Mouse (Mus musculus) hindbrain, postnatal 0 days (tissue): ENCODE results near the gene Nelfb. TPM values are rescaled to one million over a fixed set of nuclear protein-coding genes. Genes with fewer than 3 reads are reported as not detected.

Experiments used
- ATAC-seq: fragments of 200-750 bp; cut with Nextera tagmentation; 2 replicates; pipeline ENCODE4 v1.8.0; 2017; ENCODE audit warnings: mild to moderate bottlenecking, moderate TSS enrichment, moderate library complexity
- DNase-seq: peaks from one replicate; pipeline ENCODE4 v3.0.0-alpha.2; 2015; ENCODE audit warnings: low spot score
- H3K27ac ChIP-seq: fragments of 300-500 bp; sonication (generic); 2 replicates; pipeline ENCODE4 v1.5.1; 2014; ENCODE audit warnings: mild to moderate bottlenecking
- H3K27me3 ChIP-seq: fragments of 300-500 bp; sonication (generic); 2 replicates; pipeline ENCODE4 v1.6.1; 2014; ENCODE audit warnings: low read length, mixed read lengths; ENCODE audit not compliant: insufficient read depth
- H3K36me3 ChIP-seq: fragments of 300-500 bp; sonication (generic); 2 replicates; pipeline ENCODE4 v1.6.1; 2014; ENCODE audit warnings: low read length, mixed read lengths; ENCODE audit not compliant: insufficient read depth
- H3K4me1 ChIP-seq: fragments of 300-500 bp; sonication (generic); 2 replicates; pipeline ENCODE4 v1.6.1; 2014; ENCODE audit warnings: antibody characterized with exemption, low read length, mixed read lengths; ENCODE audit not compliant: insufficient read depth
- H3K4me2 ChIP-seq: fragments of 300-500 bp; sonication (generic); 2 replicates; pipeline ENCODE4 v1.6.1; 2014; ENCODE audit warnings: low read depth, mild to moderate bottlenecking, low read length, moderate library complexity, mixed read lengths
- H3K4me3 ChIP-seq: fragments of 300-500 bp; sonication (generic); 2 replicates; pipeline ENCODE4 v1.5.1; 2014; ENCODE audit warnings: low read length
- H3K9ac ChIP-seq: fragments of 300-500 bp; sonication (generic); replicated peaks from 2 replicates; pipeline ENCODE4 v1.6.1; 2014; ENCODE audit warnings: mild to moderate bottlenecking, low read length, moderate library complexity, mixed read lengths
- H3K9me3 ChIP-seq: fragments of 300-500 bp; sonication (generic); 2 replicates; pipeline ENCODE4 v1.6.1; 2016; ENCODE audit warnings: low read length, mixed read lengths
- CTCF ChIP-seq: IDR thresholded peaks from 2 replicates; pipeline ENCODE4 v1.5.1; 2016; ENCODE audit warnings: antibody characterized with exemption, control low read depth, low read depth
- WGBS: fragments of 180-500 bp; shearing (Covaris S2); extraction: QIAGEN DNeasy Blood & Tissue Kit; methylation state at CpG from one replicate; pipeline ENCODE4 v1.1.7; 2014; 5-methylcytosine and 5-hydroxymethylcytosine counted together
- polyA plus RNA-seq: library from polyadenylated mRNA; unstranded; fragments of >200 nt; fragmentation: Nextera tagmentation; extraction: Ambion mirVana; gene quantifications from 2 replicates; pipeline ENCODE4 v1.2.1, GENCODE M21; 2015
- total RNA-seq: library from RNA; depleted of rRNA; stranded (reverse); fragments of >200 nt; gene quantifications from 2 replicates; pipeline ENCODE4 v1.2.3, GENCODE M21; 2014

Nelfb gene
- total and polyA plus RNA-seq, 2 experiments from 2014 or later, result 82.0 to 90.3 TPM

DNA sequence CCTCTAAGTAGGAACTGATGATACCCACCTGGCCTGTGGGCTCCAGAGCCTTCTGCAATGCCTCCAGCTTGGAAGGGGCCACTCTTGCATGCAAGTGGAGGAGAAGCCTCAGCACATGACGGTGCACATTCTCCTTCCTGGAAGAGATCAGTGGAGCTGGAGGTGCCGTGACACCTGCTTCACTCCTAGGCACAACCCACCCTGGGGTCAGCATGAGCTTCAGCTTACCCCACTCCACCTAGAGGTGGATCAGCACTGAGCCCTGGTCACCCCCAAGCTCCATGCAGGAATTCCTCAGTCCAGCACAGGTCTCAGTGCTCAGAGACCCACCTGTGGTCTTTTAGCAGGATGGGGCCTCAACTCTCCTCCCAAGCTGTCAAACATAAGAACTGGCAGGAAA, 10.7 kb downstream of the Nelfb start:
- no peak overlapping the region for H3K4me2 ChIP-seq
- no peak for DNase-seq
- 0 out of 2 replicates have a peak, but pooled peaks cover 3% of the 10 kb centered on the region for H3K27me3 ChIP-seq
- no peaks in the 10 kb centered on the region for H3K4me1 ChIP-seq
- H3K9me3 ChIP-seq, result no peaks in the 10 kb centered on the region
- no peak for TF ChIP-seq CTCF
- no peak for ATAC-seq
- H3K27ac ChIP-seq, result no peak overlapping the region
- H3K36me3 ChIP-seq, result peaks cover 58% of the 10 kb centered on the region
- no peak overlapping the region for H3K4me3 ChIP-seq
- WGBS, result 95% methylated on average over 2 of the region's 2 CpGs
- no peak overlapping the region for H3K9ac ChIP-seq

DNA sequence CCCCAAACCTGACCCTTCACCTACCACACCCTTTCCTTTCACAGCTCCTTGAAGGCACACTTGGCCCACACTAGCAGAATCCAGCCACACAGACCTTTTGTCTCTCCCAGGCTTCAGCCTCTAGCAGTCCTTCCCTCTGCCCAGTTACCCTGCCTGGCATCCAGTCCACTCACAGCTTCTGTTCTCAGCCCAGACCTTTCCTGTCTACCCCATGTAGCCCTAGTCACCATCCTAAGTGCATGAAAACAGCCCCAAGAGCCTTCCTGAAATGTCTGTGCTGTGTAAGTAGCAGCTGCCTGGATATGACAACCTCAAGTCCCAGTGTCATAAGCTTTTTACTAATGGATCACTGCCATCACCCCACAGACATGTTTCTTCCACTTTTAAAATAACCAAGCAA, 13.3 kb downstream of the Nelfb start:
- no peak overlapping the region for H3K4me3 ChIP-seq
- H3K27me3 ChIP-seq, result peaks cover 9% of the 10 kb centered on the region; the same call in 1 of the 2 replicates
- peaks cover 41% of the 10 kb centered on the region for H3K36me3 ChIP-seq
- H3K27ac ChIP-seq, result no peak overlapping the region
- ATAC-seq, result no peak
- no peak overlapping the region for H3K4me2 ChIP-seq
- H3K9me3 ChIP-seq, result no peaks in the 10 kb centered on the region
- H3K9ac ChIP-seq, result no peak overlapping the region
- 0 out of 2 replicates have a peak, but pooled peaks cover 3% of the 10 kb centered on the region for H3K4me1 ChIP-seq
- DNase-seq, result no peak
- no peak for TF ChIP-seq CTCF

DNA sequence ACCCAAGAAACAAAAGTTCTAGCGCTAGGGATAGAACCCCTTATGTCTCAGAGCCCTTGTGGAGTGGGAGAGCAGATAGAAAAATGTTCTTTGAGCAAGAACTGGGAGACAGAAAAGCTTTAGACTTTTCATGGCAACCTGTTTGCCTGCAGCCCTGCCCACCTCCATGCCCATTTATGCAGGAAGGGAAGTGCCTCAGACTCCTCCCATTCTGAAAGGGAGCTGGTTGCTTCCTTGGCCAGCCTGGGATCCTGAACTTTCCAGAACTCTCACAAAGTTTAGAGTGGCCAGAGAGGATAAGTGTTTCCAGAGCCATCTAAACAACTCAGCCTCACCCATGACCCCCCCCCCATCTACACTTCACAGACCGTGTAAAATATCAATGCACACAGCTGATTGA, 14.1 kb downstream of the Nelfb start:
- Histone ChIP-seq H3K9ac (no peak overlapping the region), H3K27ac (0 out of 2 replicates have a peak overlapping the region, but pooled peaks have one; percentile 11), H3K4me1 (0 out of 2 replicates have a peak, but pooled peaks cover 3% of the 10 kb centered on the region), H3K4me2 (no peak overlapping the region), H3K27me3 (peaks cover 9% of the 10 kb centered on the region; the same call in 1 of the 2 replicates), H3K4me3 (no peak overlapping the region), H3K36me3 (peaks cover 34% of the 10 kb centered on the region), H3K9me3 (no peaks in the 10 kb centered on the region)
- TF ChIP-seq CTCF, result no peak
- DNase-seq, result no peak
- ATAC-seq, result no peak
- 21% methylated on average over 2 of the region's 2 CpGs for WGBS

DNA sequence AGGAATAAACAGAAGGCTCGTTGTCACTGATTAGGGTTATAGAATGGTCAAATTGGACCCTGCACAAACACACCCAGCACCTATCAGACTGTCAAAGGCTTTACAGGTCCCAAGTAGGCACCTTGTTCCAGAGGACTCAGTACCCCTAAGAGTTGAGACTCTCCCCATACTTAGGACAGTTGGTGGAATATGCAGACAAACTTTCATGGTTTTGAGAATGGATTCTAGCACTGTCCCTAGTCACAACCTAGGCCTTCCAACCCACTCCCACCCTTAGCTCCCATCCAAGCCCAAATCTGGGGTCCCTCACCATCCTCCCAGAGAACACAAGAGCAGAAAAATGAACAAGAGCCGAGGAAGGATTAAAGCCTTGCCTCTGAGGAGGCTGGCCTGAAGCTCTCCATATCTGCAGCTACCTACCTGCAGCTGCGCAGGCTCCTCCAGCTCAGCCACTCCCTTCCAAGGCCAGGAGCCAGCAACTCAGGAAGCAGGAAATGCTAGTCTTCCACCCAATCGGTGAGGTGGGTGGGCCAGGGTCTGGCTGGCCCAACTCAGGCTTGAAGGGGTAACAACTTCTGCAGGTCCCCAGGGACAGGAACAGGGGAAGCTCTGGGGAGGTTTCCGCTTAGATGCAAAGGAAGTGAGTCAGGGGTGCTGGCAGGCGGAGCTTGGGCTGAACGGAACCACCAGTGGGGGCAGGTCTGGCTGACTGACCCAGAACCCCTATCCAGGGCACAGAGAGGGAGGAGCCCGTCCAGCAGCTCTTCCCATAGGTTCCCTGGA, 14.9 kb downstream of the Nelfb start, which contains the start of gene Tor4a:
Gene Tor4a (minus strand): TSS at position 715 of the 783 bp plus-strand sequence.
- Histone ChIP-seq H3K27me3 (peaks cover 9% of the 10 kb centered on the region; the same call in 1 of the 2 replicates), H3K36me3 (peaks cover 26% of the 10 kb centered on the region), H3K4me3 (0 out of 2 replicates have a peak within 1 kb of the TSS, but pooled peaks have one; percentile 2), H3K9ac (no peak within 1 kb of the TSS), H3K4me1 (0 out of 2 replicates have a peak, but pooled peaks cover 3% of the 10 kb centered on the region), H3K9me3 (no peaks in the 10 kb centered on the region), H3K27ac (0 out of 2 replicates have a peak within 1 kb of the TSS, but pooled peaks have one; percentile 11), H3K4me2 (peak within 1 kb of the TSS; percentile 39)
- no peak for ATAC-seq
- no peak for TF ChIP-seq CTCF
- 20% methylated on average over 8 of the region's 8 CpGs for WGBS
- no peak for DNase-seq

DNA sequence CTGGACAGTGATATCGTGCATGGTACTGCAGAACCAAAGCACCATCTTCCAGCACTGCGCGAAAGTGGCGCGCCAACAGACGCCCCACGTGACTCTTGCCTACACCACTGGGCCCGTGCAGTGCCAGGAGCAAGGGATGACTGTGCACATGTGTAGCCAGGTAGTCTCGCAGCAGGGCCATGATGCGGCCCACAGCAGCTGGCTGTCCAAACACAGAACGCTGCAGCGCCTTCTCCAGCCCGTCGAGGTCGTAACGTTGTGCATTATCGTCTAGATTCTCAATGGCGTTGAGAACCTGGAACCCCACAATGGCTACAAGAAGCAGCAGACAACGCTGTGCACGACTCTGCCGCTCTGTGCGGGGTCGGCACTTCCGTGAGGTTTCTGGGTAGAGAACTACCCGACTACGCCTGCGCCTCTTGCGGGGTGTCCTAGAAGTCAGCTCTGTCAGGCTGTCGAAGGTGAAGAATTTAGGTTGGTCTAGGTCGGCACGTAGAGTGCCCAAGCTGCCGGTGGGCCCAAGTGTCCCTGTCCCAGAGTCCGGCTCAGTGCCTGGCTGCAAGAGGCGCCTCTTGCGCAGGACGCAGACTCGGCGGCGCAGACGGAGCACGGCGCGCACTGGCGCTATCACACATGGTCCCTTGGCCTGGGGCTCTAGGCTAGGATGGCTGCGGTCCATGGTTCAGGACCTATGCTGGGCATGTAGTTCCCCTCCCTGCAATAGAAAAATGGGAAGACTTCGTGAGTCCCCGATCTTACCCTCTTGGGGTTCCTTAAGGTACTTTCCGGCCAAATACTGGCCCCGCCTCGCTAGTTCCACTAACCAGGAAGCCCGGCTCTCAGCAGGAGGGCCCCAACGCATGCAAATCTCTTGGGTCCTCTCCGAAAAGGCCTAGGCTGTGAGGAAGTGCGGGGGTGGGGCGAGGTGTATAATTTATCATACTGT, 15.8 kb downstream of the Nelfb start:
- TF ChIP-seq CTCF, result no peak
- peak overlapping the region; percentile 39 for H3K4me2 ChIP-seq
- no peak overlapping the region for H3K9ac ChIP-seq

DNA sequence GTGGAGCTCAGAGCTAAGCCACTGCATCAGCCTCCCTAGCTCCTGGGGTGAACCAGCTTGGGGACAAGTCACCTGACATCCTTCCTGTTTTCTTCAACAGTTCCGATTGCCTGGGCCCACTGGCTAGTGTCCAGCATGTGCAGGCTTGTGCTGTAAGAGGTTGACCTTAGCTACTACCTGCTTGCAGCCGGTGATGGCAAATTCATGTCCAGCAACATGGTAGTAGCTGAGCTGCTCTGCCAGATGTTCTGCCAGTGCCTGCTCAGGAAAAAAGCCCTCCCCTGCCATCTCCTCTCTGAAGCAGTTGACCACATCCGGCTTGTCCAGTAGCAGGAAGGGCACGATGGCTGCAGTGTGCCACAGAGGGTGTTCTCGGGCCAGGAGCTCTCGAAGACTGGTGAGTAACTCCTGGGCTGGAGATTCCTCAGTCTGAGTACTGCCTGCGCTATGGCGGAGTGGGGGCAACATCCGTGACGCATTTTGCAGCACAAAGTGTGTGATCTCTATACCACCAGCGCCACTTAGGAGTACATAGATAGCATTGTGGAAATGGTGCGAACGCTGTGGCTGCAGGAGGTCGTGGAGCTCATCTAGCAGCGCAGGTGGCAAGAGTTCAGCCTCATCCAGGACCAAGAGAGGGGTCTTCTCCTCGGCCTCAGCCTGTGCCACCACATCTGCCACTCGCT, 16.7 kb downstream of the Nelfb start:
- peaks cover 8% of the 10 kb centered on the region for H3K36me3 ChIP-seq
- no peaks in the 10 kb centered on the region for H3K9me3 ChIP-seq
- no peak overlapping the region for H3K4me2 ChIP-seq
- H3K27ac ChIP-seq, result no peak overlapping the region
- no peak for DNase-seq
- 0 out of 2 replicates have a peak, but pooled peaks cover 3% of the 10 kb centered on the region for H3K4me1 ChIP-seq
- peaks cover 9% of the 10 kb centered on the region; the same call in 1 of the 2 replicates for H3K27me3 ChIP-seq
- H3K4me3 ChIP-seq, result no peak overlapping the region
- no peak for TF ChIP-seq CTCF
- H3K9ac ChIP-seq, result no peak overlapping the region
- 83% methylated on average over 17 of the region's 17 CpGs for WGBS
- no peak for ATAC-seq

More for the DNA sequence above, 15.8 kb downstream of the Nelfb start:
- no peak for DNase-seq
- Histone ChIP-seq H3K9me3 (no peaks in the 10 kb centered on the region), H3K36me3 (peaks cover 17% of the 10 kb centered on the region), H3K27ac (no peak overlapping the region), H3K4me3 (no peak overlapping the region), H3K27me3 (peaks cover 9% of the 10 kb centered on the region; the same call in 1 of the 2 replicates), H3K4me1 (0 out of 2 replicates have a peak, but pooled peaks cover 3% of the 10 kb centered on the region)
- no peak for ATAC-seq
- 27% methylated on average over 55 of the region's 55 CpGs for WGBS
